Mouse (Mus musculus) lung, postnatal 14 days (tissue): ENCODE results near the gene Ank2.

Source experiments
- DNase-seq: peaks from one replicate; pipeline ENCODE4 v3.0.0; 2021

The Ank2 gene

GRCm38 (mm10) chr3:127161998-127162712 is 337.0 kb downstream of the Ank2 start:
- peak; percentile 5 for DNase-seq

GRCm38 (mm10) chr3:127161085-127161837 is 337.9 kb downstream of the Ank2 start:
- DNase-seq: no peak

DNA sequence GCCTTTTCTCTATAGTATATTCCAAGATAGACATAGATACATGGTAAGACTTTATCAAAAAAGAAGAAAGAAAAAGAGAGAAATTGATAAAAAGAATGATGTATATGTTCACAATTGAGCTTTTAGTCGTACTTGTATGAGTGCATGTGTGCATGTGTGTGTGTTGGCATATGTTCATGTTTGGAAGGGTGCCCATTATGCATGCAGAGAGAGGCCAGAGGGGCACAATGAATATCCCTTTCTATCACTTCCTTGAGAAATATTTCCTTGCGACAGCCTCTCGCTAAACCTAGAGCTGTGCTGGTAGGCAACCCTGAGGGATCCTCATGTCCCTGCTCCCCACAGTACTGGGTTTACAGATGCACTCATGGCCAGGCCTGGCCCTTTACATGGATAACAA is 341.4 kb downstream of the Ank2 start:
- DNase-seq: no peak

GRCm38 (mm10) chr3:127156080-127156479 is 343.1 kb downstream of the Ank2 start:
- DNase-seq: no peak

- DNase-seq: no peak
Observed at GRCm38 (mm10) chr3:127153861-127154260, 345.3 kb downstream of the Ank2 start.

GRCm38 (mm10) chr3:127153443-127153842 is 345.7 kb downstream of the Ank2 start:
- no peak for DNase-seq

DNA sequence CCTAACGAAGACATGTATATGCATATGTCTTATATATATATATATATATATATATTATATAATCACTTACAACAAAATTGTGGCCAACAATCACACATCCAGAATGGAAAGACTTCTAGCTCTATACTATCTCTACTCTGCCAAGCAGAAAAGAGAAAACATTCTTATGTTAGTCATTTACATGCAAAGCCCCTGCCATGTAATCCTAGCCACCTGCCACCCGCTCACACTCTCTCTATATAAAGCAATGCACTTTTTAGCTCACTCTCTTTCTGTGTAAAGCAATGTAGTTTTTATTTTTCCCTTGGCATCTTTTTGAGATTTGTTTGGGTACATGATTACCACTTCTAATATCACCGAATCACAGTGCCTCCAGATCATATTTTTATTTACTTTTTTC is 350.5 kb downstream of the Ank2 start:
- DNase-seq: no peak

DNA sequence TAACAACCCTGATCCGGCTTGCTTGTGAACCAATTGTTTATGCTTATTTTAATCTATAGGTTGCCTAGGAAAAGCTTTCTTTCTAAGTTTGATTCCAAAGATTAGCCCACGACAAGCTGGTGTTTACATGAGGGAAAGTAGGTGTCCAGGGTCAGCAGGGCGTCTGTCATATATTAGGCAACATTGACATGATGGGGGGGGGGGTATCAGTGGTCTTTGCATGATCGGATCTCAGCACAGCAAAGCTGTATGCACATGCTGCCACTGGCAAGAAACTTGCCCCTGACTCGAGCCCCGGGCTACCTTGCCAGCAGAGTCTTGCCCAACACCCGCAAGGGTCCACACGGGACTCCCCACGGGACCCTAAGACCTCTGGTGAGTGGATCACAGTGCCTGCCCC is 358.6 kb downstream of the Ank2 start:
- no peak for DNase-seq

DNA sequence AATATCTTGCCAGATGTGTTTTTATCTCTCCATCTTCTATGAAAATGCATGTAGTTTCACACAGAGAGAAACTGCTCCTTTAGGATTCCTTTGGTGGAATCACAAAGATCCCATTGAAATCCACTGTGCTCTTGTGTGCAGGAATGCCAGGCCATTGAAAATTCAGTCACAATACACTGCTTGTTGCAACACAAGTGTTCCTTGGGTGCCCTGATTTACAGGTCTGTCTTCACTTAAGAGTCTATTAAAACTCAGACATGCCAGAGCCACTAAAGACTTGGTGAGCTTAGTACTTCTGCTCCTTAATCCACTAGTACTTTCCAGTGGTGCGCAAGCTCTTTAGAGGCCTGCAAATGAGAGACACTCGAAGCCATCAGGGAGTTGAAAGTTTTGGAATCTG is 359.5 kb downstream of the Ank2 start:
- DNase-seq: no peak

DNA sequence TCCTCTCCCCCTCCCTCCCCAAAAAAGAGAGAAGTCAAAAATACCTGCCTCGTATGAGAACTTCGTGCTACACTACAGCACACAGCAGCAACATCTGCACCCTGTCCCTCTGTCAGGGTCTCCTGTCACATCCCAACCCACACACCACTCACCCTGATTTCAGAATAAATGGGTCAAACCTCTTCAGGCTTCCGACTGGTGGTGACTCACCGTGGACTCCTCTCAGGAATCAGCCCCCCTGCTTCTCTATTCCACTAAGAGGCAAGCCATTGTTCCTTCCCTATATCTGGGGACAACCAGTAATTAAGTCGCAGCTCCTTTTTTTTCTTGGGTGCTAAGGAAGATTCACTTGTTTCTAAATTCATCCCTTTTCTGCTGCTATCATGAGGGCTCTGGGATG is 361.6 kb downstream of the Ank2 start:
- no peak for DNase-seq

GRCm38 (mm10) chr3:127134062-127134461 is 365.1 kb downstream of the Ank2 start:
- DNase-seq: no peak

DNA sequence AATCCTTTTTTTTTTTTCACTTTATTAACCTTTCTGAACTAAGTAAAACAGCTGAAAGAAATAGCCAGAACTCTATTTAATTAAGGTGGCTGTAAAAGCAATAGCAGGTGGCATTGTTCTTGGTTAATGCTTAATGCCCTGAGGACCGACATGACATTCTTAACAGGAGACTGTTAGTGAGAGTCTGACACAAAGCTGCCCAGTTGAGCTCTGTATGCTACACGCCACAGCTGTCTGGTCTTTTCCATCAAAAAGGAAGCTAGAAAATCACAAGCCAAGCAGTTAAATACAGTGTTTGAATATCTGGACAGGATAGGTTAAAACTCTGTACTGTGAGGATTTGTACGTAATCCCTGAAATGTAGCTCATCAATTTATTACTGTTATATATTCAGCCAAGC is 368.1 kb downstream of the Ank2 start:
- no peak for DNase-seq

DNA sequence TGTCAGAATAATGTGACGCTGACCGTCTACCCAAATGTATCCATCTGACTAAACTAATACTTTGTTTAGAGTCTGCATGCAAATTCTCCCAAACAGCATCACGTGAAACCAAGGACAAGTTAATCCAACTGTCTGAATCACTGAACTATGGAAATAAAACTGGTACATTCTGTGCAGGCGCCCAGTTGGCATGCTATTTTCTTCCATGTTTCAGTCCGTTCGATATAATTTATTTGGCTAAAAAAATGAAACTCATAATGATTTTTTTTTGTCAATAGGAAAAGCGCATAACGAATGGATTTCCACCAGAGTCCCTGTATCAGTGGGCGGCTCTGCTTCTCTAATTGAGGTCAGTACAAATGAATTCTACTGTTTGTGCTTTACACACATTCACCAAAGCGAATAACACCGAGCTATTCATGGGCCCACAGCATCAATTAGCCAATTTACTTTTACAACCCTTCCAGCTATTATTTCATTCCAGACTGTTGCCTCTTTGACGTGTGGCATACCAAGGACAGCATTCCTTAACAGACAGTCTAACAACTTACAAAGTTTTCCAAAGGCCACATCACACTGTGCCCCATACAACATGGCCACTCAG is 368.9 kb downstream of the Ank2 start:
- DNase-seq: no peak

- no peak for DNase-seq
Observed at GRCm38 (mm10) chr3:127129750-127130149, 369.4 kb downstream of the Ank2 start.

- no peak for DNase-seq
Observed at GRCm38 (mm10) chr3:127127611-127128010, 371.5 kb downstream of the Ank2 start.

DNA sequence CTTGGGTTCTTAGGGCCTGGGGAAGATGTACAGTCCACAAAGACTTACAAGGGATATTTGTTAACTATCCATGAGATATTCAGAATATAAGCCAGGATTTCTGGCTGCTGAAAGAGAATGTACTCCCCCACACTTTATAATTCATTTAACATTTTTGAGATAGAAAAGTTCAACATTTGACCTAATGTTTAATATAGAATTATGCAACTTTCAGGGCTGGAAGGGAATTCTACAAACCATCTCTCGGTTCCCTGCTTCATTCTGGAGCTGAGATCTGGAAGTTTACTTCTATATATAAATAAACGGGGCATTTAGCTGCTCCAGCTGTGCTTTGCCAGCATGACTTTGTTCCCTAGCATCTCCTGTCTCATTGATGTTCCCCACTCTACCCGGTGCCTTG is 372.9 kb downstream of the Ank2 start:
- no peak for DNase-seq

GRCm38 (mm10) chr3:127124375-127124993 is 374.7 kb downstream of the Ank2 start:
- no peak for DNase-seq

GRCm38 (mm10) chr3:127123376-127123775 is 375.8 kb downstream of the Ank2 start:
- DNase-seq: no peak

- no peak for DNase-seq
Observed at GRCm38 (mm10) chr3:127118777-127119176, 380.4 kb downstream of the Ank2 start.

DNA sequence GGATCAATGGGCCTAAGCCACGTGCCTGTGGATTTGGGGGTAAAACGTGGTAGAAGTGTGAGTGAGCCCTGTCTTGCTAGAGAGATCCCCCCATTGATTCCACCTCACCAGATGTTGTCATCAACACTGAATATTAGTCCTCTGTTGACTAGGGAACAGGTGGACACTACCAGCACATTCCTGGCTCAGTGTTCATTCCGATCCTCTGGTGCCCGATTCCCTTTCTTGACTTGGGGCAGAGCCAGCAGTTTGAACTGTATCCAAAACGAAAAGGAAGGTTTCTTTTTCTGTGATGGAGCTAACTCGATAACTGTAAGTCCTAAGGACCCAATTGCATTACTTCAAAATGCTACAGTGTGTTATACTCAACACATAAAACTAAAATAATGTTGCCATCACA is 382.9 kb downstream of the Ank2 start:
- no peak for DNase-seq

- DNase-seq: no peak
Observed at GRCm38 (mm10) chr3:127113238-127113637, 385.9 kb downstream of the Ank2 start.

DNA sequence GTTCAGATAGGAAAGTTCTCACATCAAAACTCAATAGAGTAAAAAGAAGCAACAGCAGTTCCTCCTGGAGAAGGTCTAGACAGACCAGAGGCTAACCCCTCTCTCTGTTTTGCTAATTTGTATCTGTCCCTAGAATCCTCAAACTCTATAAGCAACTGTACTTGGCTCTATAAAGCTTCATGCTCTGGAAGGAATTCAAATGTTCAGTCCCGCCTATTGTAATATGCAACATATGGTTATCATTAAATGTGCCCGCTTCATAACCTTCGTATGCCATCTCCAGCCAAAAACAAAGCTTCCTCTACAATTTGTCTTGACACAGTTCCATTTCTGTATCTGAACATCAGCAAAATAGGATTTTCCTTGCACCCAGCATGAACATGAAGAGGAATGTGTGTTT is 389.7 kb downstream of the Ank2 start:
- no peak for DNase-seq

DNA sequence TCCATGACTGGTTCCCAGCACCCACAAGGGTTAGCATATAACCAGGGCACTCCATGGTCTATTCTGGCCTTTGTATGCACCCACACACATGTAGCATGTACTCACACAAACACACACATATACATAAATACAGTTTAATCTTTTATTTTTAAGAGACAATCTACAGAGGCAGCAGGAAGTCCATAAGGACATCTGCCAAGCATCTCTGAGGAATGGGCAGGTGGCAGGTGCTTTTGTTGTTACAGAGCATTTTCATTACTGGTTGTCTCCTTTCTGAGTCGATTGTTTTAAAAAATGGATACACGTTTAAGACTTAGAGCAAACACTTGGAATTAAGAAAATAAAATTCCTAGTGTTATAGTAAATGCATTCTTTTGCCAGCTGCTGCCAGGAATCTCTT is 390.7 kb downstream of the Ank2 start:
- DNase-seq: no peak

DNA sequence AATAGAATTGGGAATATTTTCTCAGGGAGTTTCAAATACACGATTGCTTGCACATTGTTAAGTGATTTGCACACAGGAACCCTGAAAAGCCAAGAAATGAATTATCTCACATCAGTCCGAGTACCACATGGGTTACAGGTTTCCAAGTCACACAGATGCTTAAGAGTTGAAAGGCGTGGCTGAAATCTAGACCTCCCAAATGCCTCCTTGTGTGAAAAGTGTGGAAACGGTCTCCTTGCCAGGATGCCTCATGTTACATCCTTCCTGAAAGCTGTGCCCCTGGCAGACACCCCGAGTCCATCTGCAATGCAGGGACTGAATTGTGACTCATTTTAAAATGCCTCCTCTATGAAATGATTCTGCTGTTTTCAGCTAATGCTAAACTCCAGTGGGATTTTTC is 391.9 kb downstream of the Ank2 start:
- DNase-seq: no peak
